Mouse (Mus musculus): Measurements from ENCODE around the gene Cnih3. TPM values are rescaled to one million over a fixed set of nuclear protein-coding genes. Genes with fewer than 3 reads are reported as not detected.

The Cnih3 gene
- total RNA-seq, 2 experiments from 2014 or later = 0.18 to 0.42 TPM

DNA sequence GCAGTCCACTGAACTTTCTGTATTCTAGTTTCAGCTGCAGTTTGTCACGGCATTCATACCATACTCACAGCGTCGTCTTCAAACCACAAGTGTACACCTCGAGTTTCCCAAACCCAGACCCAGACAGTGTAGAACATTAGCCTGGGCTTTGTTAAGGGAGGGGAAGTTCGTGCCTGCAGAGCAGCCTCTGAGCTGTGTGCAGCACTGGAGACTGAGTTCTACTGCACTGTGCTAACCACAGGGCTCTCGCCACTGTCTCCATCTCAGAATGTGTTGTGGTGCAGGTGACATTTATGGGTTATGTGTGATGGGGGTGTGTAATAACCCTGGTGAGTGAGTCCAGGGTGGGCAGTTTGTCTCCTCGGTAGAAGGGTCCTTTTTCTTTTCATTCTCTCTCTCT, 104.5 kb downstream of the Cnih3 start:
- no peak for DNase-seq

GRCm38 (mm10) chr1:181459431-181460105, 107.1 kb downstream of the Cnih3 start:
- no peak for DNase-seq

DNA sequence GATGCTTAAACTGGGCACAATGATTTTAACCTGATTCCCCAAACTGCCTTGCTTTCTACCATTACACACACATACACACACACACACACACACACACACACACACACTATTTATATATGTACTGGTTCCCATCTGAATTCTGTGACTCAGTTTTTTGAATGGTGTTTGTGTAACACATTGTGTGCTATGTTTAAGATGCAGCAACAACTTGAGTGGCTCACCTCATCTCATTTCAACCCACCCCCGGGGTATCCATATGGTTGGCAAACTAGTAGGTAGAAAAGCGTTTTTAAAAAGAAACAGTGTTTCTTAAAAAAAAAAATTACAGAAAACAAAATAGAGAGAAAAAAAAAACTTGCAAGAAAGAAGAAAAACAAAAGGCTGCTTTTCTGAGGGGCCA, 107.9 kb downstream of the Cnih3 start:
- DNase-seq = no peak

DNA sequence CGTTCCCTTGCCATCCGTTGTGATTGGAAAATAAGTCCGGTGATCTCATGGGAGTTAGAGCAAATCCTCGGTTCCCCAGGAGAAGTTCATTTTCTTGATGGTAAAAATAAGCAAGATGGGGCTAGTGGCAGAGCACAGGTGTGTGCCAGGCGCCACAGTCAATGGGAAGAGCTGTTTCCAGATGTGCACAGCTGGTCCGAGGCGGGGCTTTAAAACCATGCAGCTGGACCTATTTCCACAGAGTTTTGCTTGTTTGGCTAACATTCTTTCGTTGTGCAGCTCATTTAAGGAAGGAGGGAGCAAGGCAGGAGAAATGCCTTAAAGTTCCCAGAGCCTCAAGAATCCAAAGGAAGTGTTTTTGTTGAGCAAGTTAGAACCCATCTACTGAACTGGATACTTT, 109.1 kb downstream of the Cnih3 start:
- DNase-seq = no peak

DNA sequence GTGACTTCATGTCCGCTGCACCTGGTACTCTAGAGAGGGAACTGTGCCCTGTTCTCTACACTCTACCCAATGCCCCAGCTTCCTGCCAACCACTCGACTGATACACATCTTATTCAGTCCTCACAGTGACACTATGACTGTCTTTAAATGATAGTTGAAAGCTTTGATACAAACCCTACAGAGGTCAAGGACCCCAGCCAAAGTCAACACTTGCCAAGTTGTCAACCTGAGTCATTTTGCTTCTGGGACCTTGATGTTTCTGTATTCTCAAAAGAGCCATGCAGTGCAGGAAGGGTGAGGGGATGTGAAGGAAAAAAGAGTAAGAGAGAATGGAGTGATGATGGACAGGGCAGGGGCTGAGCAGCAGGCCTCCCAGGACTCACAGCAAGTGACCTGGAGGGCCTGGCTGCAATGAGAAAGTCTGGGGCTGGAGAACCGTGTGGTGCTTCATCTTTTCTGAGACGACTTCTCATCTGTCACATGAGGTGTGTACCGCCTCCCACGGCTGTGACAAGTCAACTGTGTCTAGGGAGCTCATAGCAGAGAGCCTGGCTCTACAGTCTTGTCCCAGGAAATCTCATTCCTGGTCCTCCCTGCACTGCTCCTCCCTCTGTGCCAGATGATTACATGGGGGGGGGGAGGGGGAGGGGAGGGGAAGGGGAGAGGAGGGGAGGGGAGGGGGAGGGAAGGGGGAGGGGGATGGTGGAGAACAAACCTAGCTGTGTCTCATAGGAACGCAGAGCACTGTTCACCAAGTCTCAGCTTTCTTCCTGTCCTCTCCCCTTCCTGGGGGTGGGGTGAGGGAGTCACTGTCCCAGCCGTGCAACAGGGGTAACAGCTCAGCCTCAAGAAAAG, 109.8 kb downstream of the Cnih3 start:
- no peak for DNase-seq

GRCm38 (mm10) chr1:181462906-181463179, 110.4 kb downstream of the Cnih3 start:
- no peak for DNase-seq

DNA sequence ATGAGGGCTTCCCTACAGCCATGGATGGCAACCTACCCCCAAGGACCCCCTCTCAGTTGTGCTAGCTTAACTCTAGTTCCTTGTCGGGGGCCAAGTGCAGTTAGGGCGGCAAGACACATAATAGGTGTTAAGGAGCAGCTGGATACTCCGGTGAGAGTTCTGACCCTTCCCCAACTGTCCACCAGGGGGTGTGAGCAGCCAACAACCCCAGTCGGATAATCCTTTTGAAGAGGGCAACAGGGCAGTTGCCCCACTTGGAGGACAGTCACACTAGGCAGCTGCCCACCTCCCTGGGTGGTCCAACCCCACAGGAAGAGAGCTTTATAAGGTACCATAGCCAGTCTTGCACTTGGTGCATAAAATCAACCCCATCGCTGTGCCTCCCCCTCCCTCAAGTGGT, 112.6 kb downstream of the Cnih3 start:
- peak; percentile 27 for DNase-seq

DNA sequence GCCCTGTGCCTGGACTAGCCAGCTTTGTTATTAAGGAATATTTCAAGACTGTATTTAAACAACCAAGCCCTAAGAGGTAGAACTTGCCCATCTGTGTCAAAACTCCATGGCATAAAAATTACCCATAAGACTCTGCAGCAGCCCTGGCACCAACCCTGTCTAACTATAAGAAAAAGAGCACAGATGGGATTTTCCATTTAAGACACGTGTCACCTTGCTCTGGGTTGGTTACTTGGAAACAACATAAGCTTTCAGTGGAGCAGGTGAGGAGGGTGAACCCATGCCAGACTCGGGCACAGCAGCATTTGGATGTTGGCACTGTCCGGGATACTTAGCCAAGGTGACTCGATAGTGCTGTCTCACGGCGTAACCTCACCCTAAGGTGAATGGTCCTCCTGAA, 113.6 kb downstream of the Cnih3 start:
- no peak for DNase-seq

- DNase-seq = no peak
Measured at GRCm38 (mm10) chr1:181466601-181467320, 114.3 kb downstream of the Cnih3 start.

DNA sequence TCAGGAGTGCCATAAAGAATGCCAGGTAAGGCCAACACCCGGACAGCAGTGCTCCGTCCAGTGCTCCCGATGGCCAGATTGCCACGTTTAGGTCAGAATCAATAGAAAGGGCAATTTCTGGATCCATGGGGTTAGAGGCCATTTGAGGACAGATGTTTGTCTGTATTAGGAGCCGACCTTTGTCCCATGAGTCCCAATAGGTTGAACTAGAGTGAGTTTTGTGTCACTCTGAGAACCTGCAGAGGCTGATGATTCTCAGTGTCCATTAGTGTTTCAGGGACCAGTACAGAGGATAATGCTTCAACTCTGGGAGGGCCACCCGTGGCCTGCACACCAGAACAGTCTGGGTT, 114.9 kb downstream of the Cnih3 start:
- DNase-seq = no peak

DNA sequence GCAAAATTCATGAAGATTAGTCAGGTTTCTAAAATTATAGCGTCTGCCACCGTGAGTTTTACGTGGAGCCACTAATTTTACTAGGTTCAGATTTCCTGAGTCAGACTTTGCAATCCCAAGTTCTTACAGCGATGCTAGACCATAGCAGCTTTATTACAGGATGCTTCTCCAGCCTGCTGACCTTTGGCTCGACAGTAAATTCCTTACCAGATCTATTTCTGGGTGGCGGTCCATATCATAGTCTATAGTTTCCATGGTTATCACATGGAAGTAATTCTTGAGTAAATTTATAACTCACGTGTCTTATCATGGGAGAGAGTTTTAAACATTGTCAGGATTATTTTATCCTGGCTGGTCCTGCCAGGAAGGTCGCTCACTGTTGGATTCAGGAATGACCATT, 117.0 kb downstream of the Cnih3 start:
- no peak for DNase-seq

- no peak for DNase-seq
Measured at GRCm38 (mm10) chr1:181476141-181476540, 123.7 kb downstream of the Cnih3 start.

DNA sequence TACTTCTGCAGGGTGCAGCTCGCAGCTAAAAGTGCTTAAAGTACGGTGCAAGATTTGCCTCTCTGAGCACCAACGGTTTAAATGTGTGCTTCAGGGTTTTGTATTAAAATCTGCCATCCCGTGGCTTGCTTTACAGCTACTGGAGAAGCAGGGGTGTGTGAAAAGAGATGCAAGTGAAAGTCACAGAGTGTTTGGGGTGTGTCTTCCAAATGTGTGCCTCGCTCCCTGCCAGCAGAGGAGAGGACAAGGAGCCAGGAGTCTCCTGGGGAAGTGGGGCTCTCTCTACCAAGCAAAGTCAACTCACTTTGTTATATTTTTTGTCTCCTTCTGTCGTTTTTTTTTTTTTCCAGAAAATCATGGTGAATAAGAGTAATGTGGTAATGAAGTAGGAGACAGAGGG, 124.1 kb downstream of the Cnih3 start:
- DNase-seq = no peak

- DNase-seq = no peak
Measured at GRCm38 (mm10) chr1:181484696-181485095, 132.3 kb downstream of the Cnih3 start.

GRCm38 (mm10) chr1:181503471-181503870, 151.0 kb downstream of the Cnih3 start:
- no peak for DNase-seq

DNA sequence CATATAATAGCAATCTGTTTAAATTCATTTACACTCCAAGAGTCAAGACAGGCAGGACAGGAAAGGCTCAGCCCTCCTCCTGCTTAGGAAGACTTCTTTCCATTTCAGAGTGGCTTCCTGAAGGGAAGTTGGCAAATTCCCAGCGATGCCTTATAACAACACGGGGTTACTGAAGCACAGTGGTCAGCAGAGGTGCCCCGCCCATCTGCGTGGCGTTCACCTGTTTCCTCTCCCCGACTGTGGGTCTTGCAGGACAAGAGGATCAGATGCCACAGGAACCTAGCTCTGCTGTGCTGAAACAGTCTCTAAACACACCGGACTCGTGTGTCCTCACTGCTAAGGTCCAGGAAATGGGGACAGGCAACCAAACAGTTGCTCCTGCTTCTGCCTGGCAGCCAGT, 152.9 kb downstream of the Cnih3 start:
- DNase-seq = no peak

Other genes starting within 250 kb of the Cnih3 start
- 10 to 100 TPM in 1 of 2 experiments, 1 to 10 TPM in 1; 9.2 to 12.5 TPM for gene Nvl, start 208.4 kb upstream of the Cnih3 start, total RNA-seq (2021)
- gene Cnih4, start 207.9 kb upstream of the Cnih3 start, total RNA-seq (2021) = 10 to 100 TPM; 27.5 to 30.9 TPM
- gene Wdr26, start 140.6 kb upstream of the Cnih3 start, total RNA-seq (2021) = 100 to 1,000 TPM; 105 to 116 TPM
- gene Ccdc121, start 158.8 kb downstream of the Cnih3 start, total RNA-seq (2021) = not detected
- under 1 TPM; 0.12 to 0.65 TPM for gene Dnah14, start 223.9 kb downstream of the Cnih3 start, total RNA-seq (2021)